Mouse (Mus musculus) midbrain, embryonic 10.5 days (tissue): ENCODE data around the gene N4bp3. TPM values are rescaled to one million over a fixed set of nuclear protein-coding genes. Genes with fewer than 3 reads are reported as not detected.
"Not testable (repeated sequence)": the region's sequence is repeated elsewhere in the genome, so short reads cannot be mapped to it uniquely, and the experiment has no call there.

Experiments
- DNase-seq: peaks from one replicate; pipeline ENCODE4 v3.0.0-alpha.2; 2017; ENCODE audit warnings: low spot score
- H3K27ac ChIP-seq: fragments of 300-500 bp; sonication (generic); replicated peaks from 2 replicates; pipeline ENCODE4 v1.5.1; 2016; ENCODE audit warnings: mild to moderate bottlenecking
- H3K27me3 ChIP-seq: fragments of 300-500 bp; sonication (generic); 2 replicates; pipeline ENCODE4 v1.6.1; 2016; ENCODE audit warnings: low read depth, mild to moderate bottlenecking; ENCODE audit not compliant: poor library complexity, severe bottlenecking
- H3K36me3 ChIP-seq: fragments of 300-500 bp; sonication (generic); 2 replicates; pipeline ENCODE4 v1.6.1; 2016; ENCODE audit warnings: mild to moderate bottlenecking, moderate library complexity
- H3K4me1 ChIP-seq: fragments of 300-500 bp; sonication (generic); 2 replicates; pipeline ENCODE4 v1.6.1; 2016
- H3K4me3 ChIP-seq: fragments of 300-500 bp; sonication (generic); 2 replicates; pipeline ENCODE4 v1.5.1; 2016; ENCODE audit warnings: mild to moderate bottlenecking, moderate library complexity
- H3K9me3 ChIP-seq: fragments of 300-500 bp; sonication (generic); replicated peaks from 2 replicates; pipeline ENCODE4 v1.6.1; 2016; ENCODE audit warnings: mild to moderate bottlenecking
- WGBS: fragments of 180-500 bp; shearing (Covaris S2); methylation state at CpG from one replicate; pipeline ENCODE4 v1.1.7; 2016; 5-methylcytosine and 5-hydroxymethylcytosine counted together
- polyA plus RNA-seq: library from polyadenylated mRNA; unstranded; fragments of >200 nt; fragmentation: Nextera tagmentation; extraction: Ambion mirVana; gene quantifications from 2 replicates; pipeline ENCODE4 v1.2.1, GENCODE M21; 2016

The N4bp3 gene
- polyA plus RNA-seq, 1 experiment from 2014 or later = 21.7 TPM

DNA sequence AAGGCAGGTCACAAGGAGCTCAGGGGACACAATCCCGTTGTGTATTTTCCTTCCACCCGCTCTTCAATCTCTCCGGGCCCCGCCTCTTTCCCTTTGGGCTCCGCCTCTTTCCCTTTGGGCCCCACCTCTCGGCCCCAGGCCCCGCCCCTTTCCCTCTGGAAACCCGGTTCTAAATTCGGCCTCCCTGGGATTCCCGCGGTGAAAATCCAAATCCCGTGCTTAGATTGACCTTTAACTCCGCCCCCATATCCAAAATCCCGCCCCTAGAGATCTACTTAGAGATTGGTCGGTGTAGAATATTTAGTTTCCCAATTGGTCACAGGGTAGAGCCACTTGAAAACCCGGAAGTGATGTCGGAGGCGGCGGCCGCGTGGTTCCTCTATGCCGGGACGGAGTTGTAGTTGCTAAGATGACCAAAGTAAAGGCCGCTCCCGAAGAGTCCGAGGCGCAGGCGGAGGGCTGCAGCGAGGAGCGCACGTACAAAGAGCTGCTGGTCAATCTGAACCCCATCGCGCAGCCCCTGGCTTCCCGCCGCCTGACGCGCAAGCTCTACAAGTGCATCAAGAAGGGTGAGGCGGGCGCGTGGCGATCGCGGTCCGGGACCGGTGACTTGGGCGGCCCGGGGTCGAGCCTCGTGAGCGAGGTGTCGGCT, 31.1 kb downstream of the N4bp3 start, which contains the start of gene Nhp2:
TSS of gene Nhp2 (plus strand) at position 327 of the 652 bp plus-strand sequence.
- H3K9me3 ChIP-seq = no peaks in the 10 kb centered on the region
- peak; percentile 95 for DNase-seq
- H3K27me3 ChIP-seq = peaks cover 3% of the 10 kb centered on the region; the same call in 1 of the 2 replicates
- peak within 1 kb of the TSS; percentile 81 for H3K4me3 ChIP-seq
- H3K4me1 ChIP-seq = peaks cover 32% of the 10 kb centered on the region
- H3K36me3 ChIP-seq = peaks cover 35% of the 10 kb centered on the region
- WGBS = under 1% methylated on average over 51 of the region's 51 CpGs
- H3K27ac ChIP-seq = peak within 1 kb of the TSS; percentile 89

DNA sequence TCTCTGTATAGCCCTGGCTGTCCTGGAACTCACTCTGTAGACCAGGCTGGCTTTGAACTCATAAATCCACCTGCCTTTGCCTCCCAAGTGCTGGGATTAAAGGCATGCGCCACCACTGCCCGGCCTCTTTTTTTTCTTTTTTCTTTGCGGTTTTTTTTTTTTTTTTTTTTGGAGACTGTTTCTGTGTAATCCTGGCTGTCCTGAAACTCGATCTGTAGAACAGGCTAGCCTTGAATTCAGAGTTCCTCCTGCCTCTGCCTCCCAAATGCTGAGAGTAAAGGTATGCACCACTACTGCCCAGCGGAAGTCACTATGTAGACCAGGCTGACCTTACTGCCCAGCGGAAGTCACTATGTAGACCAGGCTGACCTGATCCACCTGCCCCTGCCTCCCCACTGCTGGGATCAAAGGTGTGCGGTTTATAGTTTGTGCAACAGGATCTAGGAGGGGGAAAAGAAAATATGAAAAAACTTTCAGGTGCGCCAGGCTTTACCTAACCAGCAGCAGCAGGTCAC, 31.7 kb downstream of the N4bp3 start:
- Histone ChIP-seq H3K36me3 (peaks cover 30% of the 10 kb centered on the region), H3K4me3 (peak overlapping the region; percentile 81), H3K9me3 (no peaks in the 10 kb centered on the region), H3K27me3 (peaks cover 3% of the 10 kb centered on the region; the same call in 1 of the 2 replicates), H3K27ac (peak overlapping the region; percentile 89), H3K4me1 (peaks cover 32% of the 10 kb centered on the region)
- no peak for DNase-seq
- WGBS = 59% methylated on average over 8 of the region's 8 CpGs

DNA sequence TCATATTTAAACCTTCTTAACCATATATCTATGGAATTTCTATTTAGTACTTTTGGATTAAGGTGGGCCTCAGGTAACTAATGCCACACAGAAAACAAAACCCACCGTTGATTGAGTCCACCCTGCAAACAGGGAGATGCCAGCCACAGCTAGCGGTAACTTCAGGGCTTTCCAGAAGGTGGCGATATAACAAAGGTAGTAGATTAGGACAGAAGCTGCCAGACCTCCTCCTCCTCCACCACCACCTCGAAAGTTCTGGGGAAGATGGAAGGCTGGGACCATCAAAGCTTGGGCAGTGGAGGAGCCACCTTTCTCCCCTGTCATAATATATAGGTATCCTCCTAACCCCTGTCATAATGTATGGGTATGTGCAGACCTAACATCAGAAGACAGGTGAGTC, 32.9 kb downstream of the N4bp3 start:
- Histone ChIP-seq H3K27me3 (peaks cover 3% of the 10 kb centered on the region; the same call in 1 of the 2 replicates), H3K9me3 (no peaks in the 10 kb centered on the region), H3K4me1 (peaks cover 32% of the 10 kb centered on the region), H3K27ac (no peak overlapping the region), H3K4me3 (no peak overlapping the region), H3K36me3 (peaks cover 17% of the 10 kb centered on the region)
- DNase-seq = peak; percentile 64
- WGBS = 8% methylated on average over 4 of the region's 4 CpGs

DNA sequence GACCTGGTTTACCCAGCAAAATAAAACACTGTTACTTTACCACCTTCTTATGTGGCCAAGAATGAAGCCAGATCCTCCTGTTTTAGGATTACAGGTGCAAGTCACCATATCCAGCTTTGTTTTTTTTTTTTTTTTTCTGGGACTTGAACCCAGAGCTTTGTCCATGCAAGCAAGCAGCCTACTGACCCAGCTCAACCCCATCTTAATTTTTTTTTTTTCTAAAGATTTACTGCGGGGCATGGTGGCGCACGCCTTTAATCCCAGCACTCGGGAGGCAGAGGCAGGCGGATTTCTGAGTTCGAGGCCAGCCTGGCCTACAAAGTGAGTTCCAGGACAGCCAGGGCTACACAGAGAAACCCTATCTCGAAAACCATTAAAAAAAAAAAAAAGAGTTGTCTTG, 34.5 kb downstream of the N4bp3 start:
- H3K36me3 ChIP-seq, DNase-seq, H3K9me3 ChIP-seq, H3K27me3 ChIP-seq: not testable (repeated sequence)
- 94% methylated on average over 7 of the region's 7 CpGs for WGBS
- Histone ChIP-seq H3K4me3 (peak overlapping the region; percentile 46), H3K27ac (peak overlapping the region; percentile 82), H3K4me1 (peaks cover 24% of the 10 kb centered on the region)

DNA sequence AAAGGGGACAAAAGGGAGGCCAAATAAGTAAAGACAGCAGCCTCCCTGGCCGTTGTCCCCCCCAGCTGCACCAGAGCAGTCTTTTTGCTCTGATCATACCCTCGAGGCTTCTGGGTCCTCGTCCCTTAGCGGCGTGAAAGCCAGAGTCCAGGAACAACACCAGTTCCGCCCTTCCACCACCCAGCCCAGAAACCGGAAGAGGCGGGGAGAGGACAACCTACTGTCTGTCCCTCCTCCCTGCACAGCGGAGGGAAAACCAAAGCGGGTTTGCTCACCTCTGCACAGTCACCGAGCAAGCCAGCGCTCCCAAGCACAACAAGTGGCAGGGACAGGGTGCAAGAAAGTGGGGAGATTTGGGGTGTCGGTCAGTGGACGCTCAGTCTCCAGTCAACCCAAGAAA, 35.0 kb downstream of the N4bp3 start:
- Histone ChIP-seq H3K27me3 (peaks cover 3% of the 10 kb centered on the region; the same call in 1 of the 2 replicates), H3K36me3 (no peaks in the 10 kb centered on the region), H3K4me1 (peaks cover 19% of the 10 kb centered on the region), H3K27ac (peak overlapping the region; percentile 82), H3K4me3 (peak overlapping the region; percentile 46), H3K9me3 (no peaks in the 10 kb centered on the region)
- DNase-seq = peak; percentile 72
- 3% methylated on average over 14 of the region's 14 CpGs for WGBS

DNA sequence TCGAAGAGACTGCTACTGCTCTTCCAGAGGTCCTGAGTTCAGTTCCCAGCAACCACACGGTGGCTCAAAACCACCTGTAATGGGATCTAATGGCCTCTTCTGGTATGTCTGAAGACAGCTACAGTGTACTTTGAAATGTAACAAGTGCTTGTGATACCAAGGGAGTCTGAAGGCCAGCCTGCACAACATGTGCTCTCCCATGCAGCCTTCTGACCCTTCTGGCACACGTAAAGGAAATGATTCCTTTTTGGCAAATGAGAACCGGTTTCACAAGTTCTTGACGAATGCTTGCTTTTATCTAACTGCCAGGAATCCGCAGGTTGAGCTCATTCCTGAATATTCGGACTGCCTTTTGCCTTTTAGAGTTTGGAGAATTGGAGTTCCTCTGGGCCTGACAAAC, 35.5 kb downstream of the N4bp3 start:
- H3K27me3 ChIP-seq = peaks cover 3% of the 10 kb centered on the region; the same call in 1 of the 2 replicates
- no peaks in the 10 kb centered on the region for H3K36me3 ChIP-seq
- peak overlapping the region; percentile 46 for H3K4me3 ChIP-seq
- 49% methylated on average over 7 of the region's 7 CpGs for WGBS
- no peak for DNase-seq
- peak overlapping the region; percentile 82 for H3K27ac ChIP-seq
- peaks cover 14% of the 10 kb centered on the region for H3K4me1 ChIP-seq
- H3K9me3 ChIP-seq = no peaks in the 10 kb centered on the region

DNA sequence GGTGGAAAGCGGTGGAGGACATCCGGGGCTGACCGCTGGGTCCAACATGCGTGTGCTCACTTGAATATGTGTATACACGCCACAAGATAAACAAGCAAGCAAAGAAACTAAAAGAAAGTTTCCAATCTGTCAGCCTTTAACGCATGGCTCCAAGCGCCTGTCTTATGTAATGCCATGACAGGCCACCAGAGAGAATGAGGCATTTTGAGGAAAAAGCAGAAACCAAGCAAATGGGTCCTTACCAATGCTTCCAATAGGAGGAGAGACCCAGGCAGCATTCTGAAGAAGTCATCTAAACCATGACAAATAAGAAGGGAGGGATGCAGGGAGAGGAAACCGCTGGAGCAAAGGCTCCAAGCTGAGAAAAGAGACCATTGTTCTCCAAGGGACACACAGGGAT, 36.4 kb downstream of the N4bp3 start:
- peaks cover 3% of the 10 kb centered on the region; the same call in 1 of the 2 replicates for H3K27me3 ChIP-seq
- no peak overlapping the region for H3K4me3 ChIP-seq
- H3K27ac ChIP-seq = no peak overlapping the region
- no peaks in the 10 kb centered on the region for H3K36me3 ChIP-seq
- 84% methylated on average over 8 of the region's 8 CpGs for WGBS
- no peaks in the 10 kb centered on the region for H3K9me3 ChIP-seq
- peaks cover 14% of the 10 kb centered on the region for H3K4me1 ChIP-seq
- no peak for DNase-seq

DNA sequence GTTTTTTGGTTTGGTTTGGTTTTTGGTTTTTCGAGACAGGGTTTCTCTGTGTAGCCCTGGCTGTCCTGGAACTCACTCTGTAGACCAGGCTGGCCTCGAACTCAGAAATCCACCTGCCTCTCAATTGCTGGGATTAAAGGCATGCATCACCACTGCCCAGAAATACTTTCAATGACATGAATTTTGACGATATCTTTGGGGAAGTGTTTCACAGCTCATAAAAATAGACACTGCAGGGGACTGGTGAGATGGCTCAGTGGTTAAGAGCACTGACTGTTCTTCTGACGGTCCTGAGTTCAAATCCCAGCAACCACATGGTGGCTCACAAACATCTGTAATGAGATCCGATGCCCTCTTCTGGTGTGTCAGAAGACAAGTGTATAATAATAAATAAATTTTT, 40.7 kb downstream of the N4bp3 start:
- not testable (repeated sequence) for H3K9me3 ChIP-seq, DNase-seq, H3K27ac ChIP-seq, H3K27me3 ChIP-seq, H3K4me3 ChIP-seq
- peaks cover 12% of the 10 kb centered on the region for H3K36me3 ChIP-seq
- 86% methylated on average over 5 of the region's 5 CpGs for WGBS
- H3K4me1 ChIP-seq = peaks cover 13% of the 10 kb centered on the region

DNA sequence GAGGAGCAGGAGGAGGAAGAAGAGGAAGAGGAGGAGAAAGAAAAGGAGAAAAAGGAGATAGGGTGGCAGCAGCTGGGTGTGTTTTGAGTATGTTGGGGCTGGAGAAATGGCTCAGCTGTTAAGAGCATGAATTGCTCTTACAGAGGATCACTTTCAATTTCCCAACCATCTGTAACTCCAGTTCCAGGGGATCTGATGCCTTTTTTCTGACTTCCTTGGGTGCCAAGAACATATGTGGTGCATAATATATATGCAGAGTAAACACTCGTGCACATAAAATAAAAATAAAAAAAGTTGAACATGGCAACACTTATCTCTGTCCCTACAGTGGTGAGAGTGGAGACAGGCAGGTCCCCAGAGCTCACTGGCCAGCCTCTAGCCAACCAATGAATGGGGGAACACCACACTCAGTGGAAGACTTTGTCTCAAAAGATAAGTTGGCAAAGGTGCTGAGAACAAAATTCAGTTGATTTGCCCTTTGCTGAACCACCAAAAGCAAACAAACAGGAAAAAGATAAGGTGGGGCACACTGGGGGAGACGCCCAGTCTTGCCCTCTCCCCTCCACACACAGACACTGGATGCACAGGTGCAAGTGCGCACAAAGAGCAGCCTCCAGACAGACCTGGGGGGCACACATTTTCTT, 41.3 kb downstream of the N4bp3 start:
- Histone ChIP-seq H3K36me3 (peaks cover 17% of the 10 kb centered on the region), H3K27ac (no peak overlapping the region), H3K4me1 (peaks cover 18% of the 10 kb centered on the region), H3K9me3 (no peaks in the 10 kb centered on the region), H3K27me3 (no peaks in the 10 kb centered on the region), H3K4me3 (no peak overlapping the region)
- WGBS = 84% methylated on average over 3 of the region's 3 CpGs
- no peak for DNase-seq

DNA sequence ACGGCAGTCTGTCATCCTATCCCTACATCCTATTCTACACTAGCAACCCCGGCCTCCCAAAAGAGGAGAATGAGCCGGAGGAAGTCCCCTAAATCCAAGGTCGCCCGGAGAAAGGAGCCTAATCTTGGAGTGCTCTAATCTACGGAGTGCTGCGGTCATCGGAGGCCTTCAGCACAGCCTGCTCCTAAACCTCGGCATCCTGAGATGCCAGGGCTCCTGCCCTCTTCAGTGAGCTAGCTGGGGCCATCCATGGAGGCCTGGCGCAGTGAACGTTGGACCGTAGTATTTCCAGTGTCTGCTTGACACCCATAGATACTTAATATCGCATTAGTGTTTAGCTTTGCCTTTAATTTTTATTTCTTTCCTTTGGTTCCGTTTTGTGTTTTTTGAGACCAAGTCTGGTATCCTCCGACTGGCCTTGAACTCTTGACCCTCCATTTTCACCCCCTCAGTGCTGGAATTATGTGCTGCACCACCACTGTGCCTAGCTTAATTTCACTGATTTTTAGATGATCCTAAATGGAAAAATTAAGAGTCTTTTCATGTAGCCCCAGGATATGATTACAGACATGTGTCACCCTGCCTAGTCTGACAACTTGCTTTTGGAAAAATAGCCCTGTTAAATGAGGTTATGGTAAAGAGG, 43.4 kb downstream of the N4bp3 start:
- peak overlapping the region; percentile 100 for H3K4me3 ChIP-seq
- no peaks in the 10 kb centered on the region for H3K27me3 ChIP-seq
- peaks cover 39% of the 10 kb centered on the region for H3K4me1 ChIP-seq
- WGBS = 11% methylated on average over 15 of the region's 15 CpGs
- DNase-seq = no peak
- peaks cover 39% of the 10 kb centered on the region for H3K36me3 ChIP-seq
- H3K9me3 ChIP-seq = no peaks in the 10 kb centered on the region
- peak overlapping the region; percentile 100 for H3K27ac ChIP-seq

DNA sequence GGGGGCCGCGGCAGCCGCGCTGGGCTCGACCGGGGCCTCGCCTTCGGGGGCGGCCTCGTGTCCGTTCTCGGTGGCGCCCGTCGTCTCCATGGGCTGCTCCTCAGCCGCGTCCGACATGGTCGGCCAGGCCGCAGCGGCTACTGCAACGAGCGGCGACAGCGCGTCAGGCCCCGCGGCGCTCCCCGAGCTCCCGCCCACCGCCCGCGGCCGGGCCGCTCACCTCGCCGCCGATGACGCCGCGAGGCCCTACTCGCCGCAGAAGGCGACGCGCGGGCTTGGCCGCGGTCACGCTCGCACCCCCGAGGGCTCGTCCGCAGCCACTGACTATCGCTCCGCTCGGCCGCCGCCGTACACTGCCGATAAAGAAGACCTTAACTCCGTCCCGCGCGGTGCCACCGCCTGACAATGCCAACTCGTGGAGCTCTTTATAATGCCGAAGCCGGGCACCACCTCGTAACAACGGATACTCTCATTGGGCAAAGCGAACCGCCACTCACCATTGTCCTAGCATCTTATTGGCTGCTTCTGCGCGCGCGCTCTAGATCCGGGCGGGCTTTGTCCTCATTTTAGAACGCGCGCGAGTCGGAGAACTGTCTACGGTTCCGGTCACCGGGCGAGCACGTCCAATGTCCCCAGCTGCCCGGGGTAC, 44.1 kb downstream of the N4bp3 start, which contains the start of gene Hnrnpab:
TSS of gene Hnrnpab (minus strand) at position 401 of the 649 bp plus-strand sequence.
- Histone ChIP-seq H3K27ac (peak within 1 kb of the TSS; percentile 100), H3K9me3 (no peaks in the 10 kb centered on the region), H3K36me3 (peaks cover 45% of the 10 kb centered on the region), H3K4me1 (peaks cover 45% of the 10 kb centered on the region), H3K27me3 (no peaks in the 10 kb centered on the region), H3K4me3 (peak within 1 kb of the TSS; percentile 100)
- under 1% methylated on average over 91 of the region's 91 CpGs for WGBS
- peak; percentile 98 for DNase-seq
